Mouse (Mus musculus) olfactory bulb, adult 2 months (tissue): ENCODE results near the gene Ntn5.

Source experiments
- CTCF ChIP-seq: fragments of 200-500 bp; IDR thresholded peaks from 2 replicates; pipeline ENCODE4 v1.5.1; 2012; ENCODE audit warnings: low read depth, mild to moderate bottlenecking, low read length, moderate library complexity; ENCODE audit not compliant: insufficient read depth
- POLR2A ChIP-seq: fragments of 200-500 bp; IDR thresholded peaks from 2 replicates; pipeline ENCODE4 v1.6.1; 2012; ENCODE audit warnings: mild to moderate bottlenecking, low read depth, low read length, moderate library complexity; ENCODE audit not compliant: insufficient read depth

GRCm38 (mm10) chr7:45686841-45687240 is 3.0 kb downstream of the Ntn5 start:
- TF ChIP-seq POLR2A, result no peak
- no peak for TF ChIP-seq CTCF
